Mouse (Mus musculus) CH12.LX (cell line): Measurements from ENCODE around the gene Nebl. TPM values are rescaled to one million over a fixed set of nuclear protein-coding genes. Genes with fewer than 3 reads are reported as not detected.
A peak's percentile ranks its signal among the peaks of the same experiment; 100 is the strongest.

Experiments used
- DNase-seq: peaks from one replicate; pipeline ENCODE4 v3.0.0-alpha.2; 2013; ENCODE audit errors: extremely low read depth
- H3K27ac ChIP-seq: 2 replicates; pipeline ENCODE4 v1.5.1; 2012; ENCODE audit warnings: low read depth, mild to moderate bottlenecking, control low read depth, moderate library complexity; ENCODE audit not compliant: insufficient read depth
- H3K27me3 ChIP-seq: replicated peaks from 2 replicates; pipeline ENCODE3; 2012; ENCODE audit warnings: inconsistent platforms
- H3K36me3 ChIP-seq, 2 experiments: replicated peaks in 1 of 2; 2 replicates each; pipeline versions ENCODE3 to v1.6.1; 2012; ENCODE audit warnings: inconsistent platforms in 1 of 2, low read length in 1 of 2, mild to moderate bottlenecking in 1 of 2, mixed read lengths in 1 of 2, moderate library complexity in 1 of 2; ENCODE audit not compliant: control insufficient read depth in 1 of 2, insufficient read depth in 1 of 2
- H3K4me1 ChIP-seq, 2 experiments: 2 replicates each; pipeline ENCODE4 v1.6.1; 2012; ENCODE audit warnings: inconsistent platforms in 1 of 2, moderate library complexity in 1 of 2; ENCODE audit not compliant: insufficient read depth in 2 of 2, control insufficient read depth in 1 of 2
- H3K4me2 ChIP-seq: 2 replicates; pipeline ENCODE4 v1.6.1; 2012; ENCODE audit warnings: low read depth, mild to moderate bottlenecking, control low read depth; ENCODE audit not compliant: poor library complexity, insufficient read depth, severe bottlenecking
- H3K4me3 ChIP-seq, 3 experiments: fragments of 150-350 bp in 1 of 3; sonication (generic) in 1 of 3; replicated peaks in 1 of 3; 2 replicates each; pipeline versions ENCODE3 to v1.5.1; 2011 to 2012; ENCODE audit warnings: low read depth in 2 of 3, low read length in 2 of 3, mild to moderate bottlenecking in 2 of 3, moderate library complexity in 2 of 3, control low read depth in 1 of 3, improper control_type of control experiment in 1 of 3, inconsistent platforms in 1 of 3, mixed read lengths in 1 of 3; ENCODE audit not compliant: poor library complexity in 1 of 3
- H3K79me2 ChIP-seq: replicated peaks from 2 replicates; pipeline ENCODE4 v1.6.1; 2012; ENCODE audit warnings: mild to moderate bottlenecking, moderate library complexity; ENCODE audit not compliant: control insufficient read depth, poor library complexity, insufficient read depth, severe bottlenecking; ENCODE audit errors: extremely low read depth
- H3K9ac ChIP-seq: 2 replicates; pipeline ENCODE4 v1.6.1; 2012; ENCODE audit warnings: low read depth, mild to moderate bottlenecking, control low read depth, moderate library complexity; ENCODE audit not compliant: insufficient read depth
- H3K9me3 ChIP-seq: replicated peaks from 2 replicates; pipeline ENCODE3; 2012; ENCODE audit warnings: low read length, inconsistent platforms, mixed read lengths
- BHLHE40 ChIP-seq: IDR thresholded peaks from 2 replicates; pipeline ENCODE4 v1.6.1; 2011; ENCODE audit warnings: mild to moderate bottlenecking, low read depth, low read length, improper control_type of control experiment
- CHD1 ChIP-seq: IDR thresholded peaks from 2 replicates; pipeline ENCODE4 v1.6.1; 2012; ENCODE audit warnings: low read depth, low read length, improper control_type of control experiment, inconsistent platforms
- CHD2 ChIP-seq: IDR thresholded peaks from 2 replicates; pipeline ENCODE4 v1.6.1; 2011; ENCODE audit warnings: low read length, improper control_type of control experiment
- E2F4 ChIP-seq: IDR thresholded peaks from 2 replicates; pipeline ENCODE4 v1.6.1; 2011; ENCODE audit warnings: low read depth, low read length, improper control_type of control experiment; ENCODE audit not compliant: insufficient replicate concordance
- ELF1 ChIP-seq: IDR thresholded peaks from 2 replicates; pipeline ENCODE4 v1.6.1; 2014; ENCODE audit warnings: low read depth, mild to moderate bottlenecking, inconsistent platforms, low read length, improper control_type of control experiment
- EP300 ChIP-seq: IDR thresholded peaks from 2 replicates; pipeline ENCODE4 v1.6.1; 2011; ENCODE audit warnings: low read length, improper control_type of control experiment
- ETS1 ChIP-seq: conservative IDR thresholded peaks from 2 replicates; pipeline ENCODE4 v1.6.1; 2012; ENCODE audit warnings: low read depth, mild to moderate bottlenecking, inconsistent platforms, low read length, improper control_type of control experiment, moderate library complexity
- GABPA ChIP-seq: IDR thresholded peaks from 2 replicates; pipeline ENCODE4 v1.6.1; 2012; ENCODE audit warnings: low read depth, low read length, improper control_type of control experiment, inconsistent platforms; ENCODE audit not compliant: insufficient replicate concordance
- HCFC1 ChIP-seq: IDR thresholded peaks from 2 replicates; pipeline ENCODE4 v1.6.1; 2012; ENCODE audit warnings: low read depth, mild to moderate bottlenecking, inconsistent platforms, low read length, improper control_type of control experiment
- IRF4 ChIP-seq: IDR thresholded peaks from 2 replicates; pipeline ENCODE4 v1.6.1; 2014; ENCODE audit warnings: low read depth, mild to moderate bottlenecking, inconsistent platforms, low read length, improper control_type of control experiment
- JUN ChIP-seq: IDR thresholded peaks from 2 replicates; pipeline ENCODE4 v1.6.1; 2011; ENCODE audit warnings: low read depth, mild to moderate bottlenecking, low read length, improper control_type of control experiment, moderate library complexity; ENCODE audit not compliant: insufficient read depth
- JUND ChIP-seq: conservative IDR thresholded peaks from 2 replicates; pipeline ENCODE4 v1.6.1; 2011; ENCODE audit warnings: low read depth, low read length, improper control_type of control experiment
- KAT2A ChIP-seq: IDR thresholded peaks from 2 replicates; pipeline ENCODE4 v1.6.1; 2012; ENCODE audit warnings: low read length, improper control_type of control experiment, inconsistent platforms; ENCODE audit not compliant: insufficient replicate concordance
- MAFK ChIP-seq: IDR thresholded peaks from 2 replicates; pipeline ENCODE4 v1.6.1; 2011; ENCODE audit warnings: low read length, improper control_type of control experiment; ENCODE audit not compliant: insufficient replicate concordance
- MAX ChIP-seq: IDR thresholded peaks from 2 replicates; pipeline ENCODE4 v1.6.1; 2011; ENCODE audit warnings: low read length, improper control_type of control experiment
- MAZ ChIP-seq: IDR thresholded peaks from 2 replicates; pipeline ENCODE4 v1.6.1; 2012; ENCODE audit warnings: low read depth, mild to moderate bottlenecking, inconsistent platforms, low read length, improper control_type of control experiment, moderate library complexity
- MXI1 ChIP-seq: IDR thresholded peaks from 2 replicates; pipeline ENCODE4 v1.6.1; 2011; ENCODE audit warnings: mild to moderate bottlenecking, low read depth, low read length, improper control_type of control experiment
- MYC ChIP-seq: IDR thresholded peaks from 2 replicates; pipeline ENCODE4 v1.6.1; 2011; ENCODE audit warnings: low read depth, mild to moderate bottlenecking, improper control_type of control experiment, low read length
- NELFE ChIP-seq: IDR thresholded peaks from 2 replicates; pipeline ENCODE4 v1.6.1; 2011; ENCODE audit warnings: low read depth, low read length, improper control_type of control experiment
- NRF1 ChIP-seq: IDR thresholded peaks from 2 replicates; pipeline ENCODE4 v1.6.1; 2014; ENCODE audit warnings: low read depth, mild to moderate bottlenecking, inconsistent platforms, low read length, improper control_type of control experiment, moderate library complexity
- PAX5 ChIP-seq: IDR thresholded peaks from 2 replicates; pipeline ENCODE4 v1.6.1; 2012; ENCODE audit warnings: low read length, inconsistent platforms, mixed read lengths
- POLR2A ChIP-seq: IDR thresholded peaks from 2 replicates; pipeline ENCODE4 v1.6.1; 2011; ENCODE audit warnings: low read depth, mild to moderate bottlenecking, improper control_type of control experiment, low read length
- POLR2AphosphoS2 ChIP-seq: IDR thresholded peaks from 2 replicates; pipeline ENCODE4 v1.6.1; 2011; ENCODE audit warnings: low read depth, low read length, improper control_type of control experiment
- RAD21 ChIP-seq: IDR thresholded peaks from 2 replicates; pipeline ENCODE4 v1.6.1; 2011; ENCODE audit warnings: low read depth, mild to moderate bottlenecking, low read length, improper control_type of control experiment, moderate library complexity
- RCOR1 ChIP-seq: conservative IDR thresholded peaks from 2 replicates; pipeline ENCODE4 v1.6.1; 2012; ENCODE audit warnings: low read depth, mild to moderate bottlenecking, inconsistent platforms, low read length, improper control_type of control experiment
- SIN3A ChIP-seq: IDR thresholded peaks from 2 replicates; pipeline ENCODE4 v1.6.1; 2012; ENCODE audit warnings: low read length, improper control_type of control experiment, inconsistent platforms
- SMC3 ChIP-seq: IDR thresholded peaks from 2 replicates; pipeline ENCODE4 v1.6.1; 2011; ENCODE audit warnings: low read depth, low read length, improper control_type of control experiment
- TBP ChIP-seq: conservative IDR thresholded peaks from 2 replicates; pipeline ENCODE4 v1.6.1; 2011; ENCODE audit warnings: low read depth, low read length, improper control_type of control experiment
- TCF12 ChIP-seq: IDR thresholded peaks from 2 replicates; pipeline ENCODE4 v1.6.1; 2014; ENCODE audit warnings: low read depth, mild to moderate bottlenecking, inconsistent platforms, low read length, improper control_type of control experiment
- UBTF ChIP-seq: IDR thresholded peaks from 2 replicates; pipeline ENCODE4 v1.6.1; 2012; ENCODE audit warnings: low read depth, mild to moderate bottlenecking, inconsistent platforms, low read length, improper control_type of control experiment, moderate library complexity
- USF1 ChIP-seq: IDR thresholded peaks from 2 replicates; pipeline ENCODE4 v1.6.1; 2014; ENCODE audit warnings: low read depth, mild to moderate bottlenecking, inconsistent platforms, low read length, improper control_type of control experiment
- USF2 ChIP-seq: conservative IDR thresholded peaks from 2 replicates; pipeline ENCODE4 v1.6.1; 2011; ENCODE audit warnings: low read depth, low read length, improper control_type of control experiment
- ZC3H11A ChIP-seq: IDR thresholded peaks from 2 replicates; pipeline ENCODE4 v1.6.1; 2012; ENCODE audit warnings: low read depth, mild to moderate bottlenecking, inconsistent platforms, low read length, improper control_type of control experiment
- ZKSCAN1 ChIP-seq: IDR thresholded peaks from 2 replicates; pipeline ENCODE4 v1.6.1; 2012; ENCODE audit warnings: low read depth, inconsistent platforms, low read length, improper control_type of control experiment, borderline replicate concordance
- ZNF384 ChIP-seq: IDR thresholded peaks from 2 replicates; pipeline ENCODE4 v1.6.1; 2012; ENCODE audit warnings: low read depth, low read length, improper control_type of control experiment, inconsistent platforms
- dilution Hi-C: fragments of 300-500 bp; cut with MboI; formaldehyde crosslinking; loops from 2 replicates; pipeline ENCODE4 v1.14.3; 2020; ENCODE audit warnings: low sequenced_read_pairs; ENCODE audit not compliant: extremely low pct_unique_long_range_greater_than_20kb, extremely low pct_ligation_motif_present
- in situ Hi-C: fragments of 300-500 bp; cut with MboI; formaldehyde crosslinking; loops from 3 replicates; pipeline ENCODE4 v1.14.3; 2019; ENCODE audit warnings: low sequenced_read_pairs, low pct_ligation_motif_present, low pct_unique_long_range_greater_than_20kb, mixed read lengths
- polyA plus RNA-seq: library from polyadenylated mRNA; unstranded; fragments of >175 nt; gene quantifications from 2 replicates; pipeline ENCODE4 v1.2.1, GENCODE M21; 2012; ENCODE audit warnings: low read depth; ENCODE audit not compliant: insufficient read length
- total RNA-seq, 2 experiments: library from RNA; depleted of rRNA; stranded (reverse); fragments of 300-350 nt in 1 of 2; fragments of >200 nt in 1 of 2; gene quantifications; 2 replicates each; pipeline ENCODE4 v1.2.3; 2012 to 2014

Nebl gene
- total and polyA plus RNA-seq, 3 experiments: 12.6 to 113 (median 46.4) TPM

GRCm38 (mm10) chr2:17396235-17396634 lies 335.0 kb downstream of the Nebl start:
- in situ Hi-C loops: loop anchor here (25.0 kb wide), 1 partner anchor 184 kb away; no protein-coding TSS in a partner anchor
- no peak overlapping the region for H3K9ac ChIP-seq

GRCm38 (mm10) chr2:17391389-17391788 lies 339.9 kb downstream of the Nebl start:
- peak overlapping the region; percentile 52 for H3K27ac ChIP-seq
- H3K9me3 ChIP-seq: no peaks in the 10 kb centered on the region
- H3K9ac ChIP-seq: no peak overlapping the region; the same call in 1 of the 2 replicates
- no peaks in the 10 kb centered on the region for H3K27me3 ChIP-seq
- in situ Hi-C loops: loop anchor here (25.0 kb wide), 1 partner anchor 179 kb away; no protein-coding TSS in a partner anchor
- H3K79me2 ChIP-seq: no peaks in the 10 kb centered on the region
- DNase-seq: peak; percentile 84
- H3K4me3 ChIP-seq: no peak overlapping the region
- H3K4me1 ChIP-seq: peaks cover 12 to 69% of the 10 kb centered on the region in 2 experiments
- H3K4me2 ChIP-seq: peak overlapping the region; percentile 90; the same call in 1 of the 2 replicates
- dilution Hi-C loops: no loop called here
- peaks cover 0 to 19% of the 10 kb centered on the region in 2 experiments for H3K36me3 ChIP-seq
- TF ChIP-seq POLR2A (0 out of 2 replicates have a peak, but pooled peaks have one; percentile 15), MAX (no peak), JUN (peak; percentile 36; the same call in 1 of the 2 replicates), MXI1 (no peak), SMC3 (no peak), KAT2A (no peak), BHLHE40 (peak; percentile 74), PAX5 (no peak), USF1 (no peak), JUND (0 out of 2 replicates have a peak, but pooled peaks have one; percentile 53), RAD21 (no peak), MYC (no peak), ZKSCAN1 (no peak), EP300 (peak; percentile 64), ZC3H11A (no peak), ELF1 (no peak), MAZ (no peak), RCOR1 (no peak; the same call in 1 of the 2 replicates), UBTF (no peak), IRF4 (0 out of 2 replicates have a peak, but pooled peaks have one; percentile 72), E2F4 (no peak)

More at GRCm38 (mm10) chr2:17396235-17396634, 335.0 kb downstream of the Nebl start:
- DNase-seq: peak; percentile 79
- Histone ChIP-seq H3K79me2 (no peaks in the 10 kb centered on the region), H3K4me1 (peaks cover 9 to 56% of the 10 kb centered on the region in 2 experiments), H3K36me3 (no peaks in the 10 kb centered on the region), H3K4me2 (peak overlapping the region; percentile 16; the same call in 1 of the 2 replicates), H3K9me3 (no peaks in the 10 kb centered on the region), H3K4me3 (peak overlapping the region in 1 of 3 experiments; percentile 32)
- dilution Hi-C loops: no loop called here
- 0 out of 2 replicates have a peak, but pooled peaks have one; percentile 41 for TF ChIP-seq MAFK
- TF ChIP-seq MXI1: no peak
- no peak for TF ChIP-seq ZC3H11A
- TF ChIP-seq KAT2A: no peak
- TF ChIP-seq ETS1: peak; percentile 90
- TF ChIP-seq ZNF384: no peak
- no peak for TF ChIP-seq POLR2AphosphoS2
- no peak for TF ChIP-seq USF1
- peak; percentile 34; the same call in 1 of the 2 replicates for TF ChIP-seq MAX
- TF ChIP-seq ZKSCAN1: no peak
- 0 out of 2 replicates have a peak, but pooled peaks have one; percentile 15 for TF ChIP-seq JUND
- TF ChIP-seq SMC3: no peak
- peak; percentile 46 for TF ChIP-seq BHLHE40
- 0 out of 2 replicates have a peak, but pooled peaks have one; percentile 47 for TF ChIP-seq TBP
- TF ChIP-seq HCFC1: no peak
- no peak; the same call in 1 of the 2 replicates for TF ChIP-seq CHD2
- TF ChIP-seq PAX5: no peak
- no peak for TF ChIP-seq SIN3A
- TF ChIP-seq NRF1: no peak
- TF ChIP-seq USF2: no peak
- TF ChIP-seq GABPA: no peak
- TF ChIP-seq ELF1: peak; percentile 63; the same call in 1 of the 2 replicates
- peak; percentile 77 for TF ChIP-seq EP300
- no peak for TF ChIP-seq NELFE
- peak; percentile 38 for TF ChIP-seq IRF4
- no peak for TF ChIP-seq CHD1
- no peak for TF ChIP-seq MAZ
- no peak for TF ChIP-seq MYC
- peak; percentile 65 for TF ChIP-seq TCF12
- TF ChIP-seq, all 38 proteins: peak for 10
- Histone ChIP-seq H3K27ac (no peak overlapping the region), H3K27me3 (no peaks in the 10 kb centered on the region)
